Mouse (Mus musculus) liver, embryonic 14.5 days (tissue): ENCODE results near the gene Tmc7. TPM values are rescaled to one million over a fixed set of nuclear protein-coding genes. Genes with fewer than 3 reads are reported as not detected.

ENCODE experiments used
- ATAC-seq: fragments of 200-750 bp; cut with Nextera tagmentation; 2 replicates; pipeline ENCODE4 v1.8.0; 2017; ENCODE audit warnings: moderate number of reproducible peaks, mild to moderate bottlenecking, moderate library complexity; ENCODE audit not compliant: insufficient read depth
- DNase-seq, 3 experiments: peaks; one replicate each; pipeline ENCODE4 v3.0.0-alpha.2; 2012 to 2013; ENCODE audit warnings: low read depth in 3 of 3, low spot score in 3 of 3
- H3K27ac ChIP-seq: fragments of 300-500 bp; sonication (generic); 2 replicates; pipeline ENCODE4 v1.5.1; 2014; ENCODE audit warnings: moderate library complexity, mild to moderate bottlenecking, control low read depth, inconsistent platforms
- H3K27me3 ChIP-seq: fragments of 300-500 bp; sonication (generic); 2 replicates; pipeline ENCODE4 v1.6.1; 2014; ENCODE audit warnings: mild to moderate bottlenecking, low read length, moderate library complexity; ENCODE audit not compliant: control insufficient read depth, insufficient read depth
- H3K36me3 ChIP-seq: fragments of 300-500 bp; sonication (generic); replicated peaks from 2 replicates; pipeline ENCODE4 v1.6.1; 2014; ENCODE audit warnings: low read depth; ENCODE audit not compliant: control insufficient read depth, insufficient read depth
- H3K4me1 ChIP-seq, 2 experiments: fragments of 200-500 bp in 1 of 2; fragments of 300-500 bp in 1 of 2; sonication (generic) in 1 of 2; replicated peaks; 2 replicates each; pipeline ENCODE4 v1.6.1; 2012 to 2014; ENCODE audit warnings: antibody characterized with exemption in 1 of 2, inconsistent platforms in 1 of 2, low read length in 1 of 2; ENCODE audit not compliant: control insufficient read depth in 2 of 2, insufficient read depth in 2 of 2
- H3K4me2 ChIP-seq: fragments of 300-500 bp; sonication (generic); 2 replicates; pipeline ENCODE4 v1.6.1; 2014; ENCODE audit warnings: low read depth, mild to moderate bottlenecking, control low read depth, moderate library complexity
- H3K4me3 ChIP-seq, 2 experiments: fragments of 200-500 bp in 1 of 2; fragments of 300-500 bp in 1 of 2; sonication (generic) in 1 of 2; 2 replicates each; pipeline ENCODE4 v1.5.1; 2012 to 2014; ENCODE audit warnings: low read depth in 2 of 2, low read length in 2 of 2, mild to moderate bottlenecking in 2 of 2, control low read depth in 1 of 2, inconsistent platforms in 1 of 2, moderate library complexity in 1 of 2; ENCODE audit not compliant: insufficient read depth in 1 of 2
- H3K9ac ChIP-seq: fragments of 300-500 bp; sonication (generic); replicated peaks from 2 replicates; pipeline ENCODE4 v1.6.1; 2014; ENCODE audit warnings: mild to moderate bottlenecking, control low read depth, moderate library complexity
- H3K9me3 ChIP-seq: fragments of 300-500 bp; sonication (generic); 2 replicates; pipeline ENCODE4 v1.6.1; 2016; ENCODE audit warnings: low read length, mixed read lengths; ENCODE audit not compliant: control insufficient read depth
- CTCF ChIP-seq: IDR thresholded peaks from 2 replicates; pipeline ENCODE4 v1.5.1; 2016; ENCODE audit warnings: antibody characterized with exemption, low read depth, control low read depth
- EP300 ChIP-seq: IDR thresholded peaks from 2 replicates; pipeline ENCODE4 v1.6.1; 2016; ENCODE audit warnings: antibody characterized with exemption, low read depth
- WGBS: fragments of 180-500 bp; shearing (Covaris S2); extraction: QIAGEN DNeasy Blood & Tissue Kit; methylation state at CpG from one replicate; pipeline ENCODE4 v1.1.7; 2014; ENCODE audit not compliant: insufficient replicate concordance; 5-methylcytosine and 5-hydroxymethylcytosine counted together
- polyA plus RNA-seq, 2 experiments: library from polyadenylated mRNA; depleted of rRNA in 1 of 2; stranded (reverse) in 1 of 2; unstranded in 1 of 2; fragments of >200 nt; fragmentation: Nextera tagmentation in 1 of 2; extraction: Ambion mirVana in 1 of 2; gene quantifications; 2 replicates each; pipeline versions ENCODE4 v1.2.1 to v1.2.3; 2012 to 2014

Gene Tmc7
- polyA plus RNA-seq, 2 experiments, result 0.11 to 0.24 TPM

DNA sequence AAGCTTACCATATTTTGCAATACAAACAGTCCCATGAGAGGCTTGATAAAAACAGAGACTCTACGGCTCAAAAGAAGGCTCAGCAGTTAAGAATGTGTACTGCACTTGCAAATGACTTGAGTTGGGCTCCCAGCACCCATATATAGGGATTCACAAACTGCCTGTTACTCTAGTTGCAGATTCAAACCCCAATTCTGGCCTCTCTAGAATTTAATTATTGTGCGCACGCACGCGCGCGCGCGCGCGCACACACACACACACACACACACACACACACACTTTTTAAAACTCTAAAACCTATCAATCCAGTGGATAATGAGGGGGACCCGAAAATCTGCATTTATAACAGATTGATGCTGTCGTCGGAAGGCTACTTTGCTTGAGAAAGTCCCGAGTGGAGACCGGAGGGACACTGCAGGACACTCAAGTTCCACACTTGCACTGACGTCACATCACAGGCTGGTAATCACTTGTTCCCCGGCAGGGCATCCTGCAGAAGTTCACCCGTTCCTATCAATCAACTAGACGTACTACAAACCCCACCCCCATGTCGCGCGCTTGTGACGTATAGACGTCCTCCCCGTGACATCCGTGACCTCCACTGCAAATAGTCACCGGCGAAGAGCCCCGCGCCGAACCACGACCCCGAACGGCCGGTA is 51.9 kb downstream of the Tmc7 start:
- WGBS, result under 1% methylated on average over 36 of the region's 36 CpGs
- H3K27ac ChIP-seq, result peak overlapping the region; percentile 49
- peak overlapping the region; percentile 70 to 97 for H3K4me3 ChIP-seq
- DNase-seq (peak; percentile 93 to 95 (median 95)), ATAC-seq (peak; percentile 97)
- H3K36me3 ChIP-seq, result no peaks in the 10 kb centered on the region
- peak overlapping the region; percentile 73 for H3K4me2 ChIP-seq
- peaks cover 0 to 7% of the 10 kb centered on the region in 2 experiments; a peak in 1 of 4 replicates for H3K4me1 ChIP-seq
- H3K9ac ChIP-seq, result peak overlapping the region; percentile 67
- TF ChIP-seq CTCF (peak; percentile 38), EP300 (no peak)
- no peaks in the 10 kb centered on the region for H3K27me3 ChIP-seq
- no peaks in the 10 kb centered on the region for H3K9me3 ChIP-seq

DNA sequence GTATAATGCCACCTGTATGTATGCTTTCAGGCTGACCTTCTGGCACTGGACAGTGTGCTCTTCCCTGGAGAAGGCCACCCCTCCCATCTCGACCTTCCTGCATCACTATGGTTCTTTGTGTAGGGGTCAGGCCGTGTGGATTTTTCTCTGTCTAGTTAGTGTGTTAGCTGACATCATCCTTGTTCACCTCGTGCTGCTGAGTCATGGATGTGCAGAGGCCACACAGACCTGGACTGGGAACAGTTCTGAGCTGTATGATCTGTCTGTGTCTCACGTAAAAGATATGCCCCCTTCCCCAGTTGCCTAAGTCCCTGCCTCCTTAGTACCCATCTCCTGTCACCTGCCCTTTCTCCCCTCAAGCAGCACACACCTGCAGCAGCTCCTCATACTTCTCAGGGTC is 57.6 kb downstream of the Tmc7 start:
- Histone ChIP-seq H3K4me2 (no peak overlapping the region), H3K9me3 (no peaks in the 10 kb centered on the region), H3K4me1 (no peaks in the 10 kb centered on the region), H3K4me3 (no peak overlapping the region), H3K9ac (no peak overlapping the region), H3K27ac (no peak overlapping the region), H3K27me3 (no peaks in the 10 kb centered on the region), H3K36me3 (no peaks in the 10 kb centered on the region; the same call in 1 of the 2 replicates)
- WGBS, result 65% methylated on average over 4 of the region's 4 CpGs
- DNase-seq (no peak), ATAC-seq (no peak)
- no peak for TF ChIP-seq EP300
- TF ChIP-seq CTCF, result no peak

DNA sequence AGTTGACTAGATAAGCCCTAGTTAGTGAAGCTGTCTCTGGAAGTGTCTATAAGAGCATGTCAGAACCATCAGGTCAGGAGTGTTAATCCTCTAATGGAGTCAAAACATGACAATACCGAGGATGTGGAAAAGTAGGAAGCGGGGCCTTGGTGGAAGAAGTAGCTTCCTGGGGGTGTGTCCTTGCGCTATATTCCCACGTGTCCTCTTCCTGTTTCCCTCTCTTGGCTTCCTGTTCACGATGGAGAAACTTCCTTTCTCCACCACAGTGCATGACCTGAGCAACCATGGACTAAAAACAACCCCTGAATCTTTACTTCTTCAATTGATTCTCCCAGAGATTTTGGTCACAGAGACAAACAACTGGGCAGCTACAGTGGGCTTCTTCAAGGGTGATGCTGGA is 62.5 kb downstream of the Tmc7 start:
- Histone ChIP-seq H3K27me3 (no peaks in the 10 kb centered on the region), H3K9ac (no peak overlapping the region), H3K4me3 (no peak overlapping the region), H3K4me1 (no peaks in the 10 kb centered on the region), H3K27ac (no peak overlapping the region), H3K9me3 (no peaks in the 10 kb centered on the region), H3K36me3 (no peaks in the 10 kb centered on the region; the same call in 1 of the 2 replicates), H3K4me2 (no peak overlapping the region)
- TF ChIP-seq CTCF, result no peak
- no peak for TF ChIP-seq EP300
- 37% methylated on average over 5 of the region's 5 CpGs for WGBS
- DNase-seq (no peak), ATAC-seq (no peak)

DNA sequence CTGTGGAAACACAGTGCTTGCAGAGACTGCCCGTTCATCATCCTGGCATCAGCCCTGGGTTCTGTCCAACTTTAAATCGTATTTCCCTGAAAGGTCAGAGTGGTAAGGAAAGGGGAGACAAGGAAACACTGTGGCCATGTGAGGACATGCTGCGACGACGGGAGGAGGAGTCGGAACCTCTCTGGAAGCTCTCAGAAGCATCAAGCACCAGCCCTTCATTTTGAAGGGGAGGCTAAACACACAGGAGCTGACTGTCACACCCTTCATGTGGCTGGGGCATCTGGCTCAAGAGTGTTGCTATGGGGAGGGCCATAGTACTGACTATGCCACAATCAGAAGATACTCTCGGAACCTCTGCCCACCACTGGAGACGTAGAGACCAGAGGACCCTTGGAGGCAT is 64.9 kb downstream of the Tmc7 start:
- H3K9me3 ChIP-seq, result no peaks in the 10 kb centered on the region
- TF ChIP-seq EP300, result no peak
- no peak for TF ChIP-seq CTCF
- H3K9ac ChIP-seq, result no peak overlapping the region
- H3K4me3 ChIP-seq, result no peak overlapping the region
- 69% methylated on average over 8 of the region's 8 CpGs for WGBS
- ATAC-seq (no peak), DNase-seq (no peak)
- H3K27ac ChIP-seq, result no peak overlapping the region
- H3K4me1 ChIP-seq, result no peaks in the 10 kb centered on the region
- no peaks in the 10 kb centered on the region for H3K27me3 ChIP-seq
- no peak overlapping the region for H3K4me2 ChIP-seq
- no peaks in the 10 kb centered on the region for H3K36me3 ChIP-seq

DNA sequence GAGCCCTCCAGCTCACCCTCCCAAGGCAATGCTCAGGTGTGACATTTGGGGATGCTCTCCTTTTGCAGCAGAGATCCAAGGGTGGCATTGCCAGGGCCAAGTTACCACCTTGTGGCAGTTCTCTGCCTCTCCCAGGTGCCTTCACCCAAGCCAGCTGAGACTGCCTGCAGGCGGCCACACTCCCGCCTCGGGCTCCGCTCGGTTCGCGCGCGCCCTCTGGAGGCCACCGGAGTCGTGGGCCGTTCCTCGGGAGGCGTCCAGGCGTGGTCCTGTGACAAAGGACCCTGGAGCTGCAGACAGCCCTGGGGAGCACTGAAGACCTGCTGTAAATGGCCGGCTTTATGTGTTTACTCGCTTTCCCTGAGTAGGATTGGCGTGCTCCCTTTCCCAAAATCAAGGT is 65.8 kb downstream of the Tmc7 start:
- no peaks in the 10 kb centered on the region for H3K27me3 ChIP-seq
- H3K27ac ChIP-seq, result no peak overlapping the region
- WGBS, result under 1% methylated on average over 18 of the region's 18 CpGs
- H3K4me2 ChIP-seq, result no peak overlapping the region
- no peaks in the 10 kb centered on the region for H3K4me1 ChIP-seq
- no peak overlapping the region for H3K4me3 ChIP-seq
- TF ChIP-seq CTCF (peak; percentile 92), EP300 (no peak)
- H3K9ac ChIP-seq, result no peak overlapping the region
- DNase-seq (no peak), ATAC-seq (0 out of 2 replicates have a peak, but pooled peaks have one; percentile 45)
- no peaks in the 10 kb centered on the region for H3K36me3 ChIP-seq
- H3K9me3 ChIP-seq, result no peaks in the 10 kb centered on the region
